Mouse (Mus musculus): ENCODE data around the gene Sfta2.

Sfta2 gene

GRCm38 (mm10) chr17:35601249-35601648, at the start of gene Sfta2:
Gene Sfta2 (plus strand): TSS chr17:35601549.
- no peak for DNase-seq (ENCODE audit: low read depth)

DNA sequence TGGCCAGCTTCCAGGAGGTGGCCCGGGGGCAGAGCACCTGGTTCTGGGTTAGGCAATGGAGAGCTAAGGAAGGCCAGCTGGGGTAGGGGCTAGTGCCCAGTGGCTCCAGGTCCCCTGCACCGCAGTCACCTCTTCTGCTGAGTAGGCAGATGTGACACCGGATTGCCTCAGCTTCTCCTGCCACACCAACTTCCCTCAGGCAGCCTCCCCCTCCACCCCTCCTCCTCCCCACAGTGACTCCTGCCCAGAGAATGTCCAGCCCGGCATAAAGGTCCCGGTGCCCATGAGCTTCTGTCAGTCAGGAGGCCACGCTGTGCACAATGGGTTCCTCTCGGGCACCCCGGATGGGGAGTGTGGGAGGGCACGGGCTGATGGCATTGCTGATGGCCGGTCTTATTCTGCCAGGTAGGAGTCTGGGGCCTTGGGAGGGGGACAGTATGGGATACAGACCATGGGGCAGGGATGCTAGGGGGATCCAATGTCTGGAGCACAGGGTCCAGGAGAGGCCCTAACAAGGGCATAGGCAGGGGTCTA, 49.4 kb upstream of the Sfta2 start, which contains the start of gene Cdsn:
TSS of gene Cdsn (plus strand) at position 248 of the 534 bp plus-strand sequence.
- no peak for DNase-seq (ENCODE audit: low read depth)

GRCm38 (mm10) chr17:35554321-35554720, 47.0 kb upstream of the Sfta2 start:
- no peak for DNase-seq (ENCODE audit: low read depth)

- DNase-seq (ENCODE audit: low read depth), result no peak
These were observed 46.5 kb upstream of the Sfta2 start for GRCm38 (mm10) chr17:35554761-35555397.

- DNase-seq (ENCODE audit: low read depth), result no peak
These were observed 45.1 kb upstream of the Sfta2 start for GRCm38 (mm10) chr17:35556186-35556765.

GRCm38 (mm10) chr17:35556812-35557211, 44.5 kb upstream of the Sfta2 start:
- DNase-seq (ENCODE audit: low read depth), result peak; percentile 25

- DNase-seq (ENCODE audit: low read depth), result no peak
These were observed 44.0 kb upstream of the Sfta2 start for GRCm38 (mm10) chr17:35557351-35557750.

DNA sequence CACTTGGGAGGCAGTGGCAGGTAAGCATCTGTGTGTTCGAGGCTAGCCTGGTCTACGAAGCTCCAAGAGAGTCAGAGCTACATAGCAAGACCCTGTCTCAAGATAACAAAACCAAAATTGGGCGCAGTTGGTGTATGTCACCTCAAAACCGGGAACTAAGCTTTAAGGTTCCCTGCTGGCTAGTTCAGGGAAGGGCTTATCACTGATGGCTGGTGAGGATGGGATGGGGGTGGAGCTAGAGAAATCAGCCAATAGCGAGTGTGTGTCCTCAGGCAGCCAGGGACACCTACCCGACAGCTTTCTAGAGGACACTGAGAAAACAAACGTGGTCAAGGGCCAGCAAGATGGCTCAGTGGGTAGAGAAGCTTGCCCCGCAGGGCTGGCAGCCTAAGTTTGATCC, 43.1 kb upstream of the Sfta2 start:
- no peak for DNase-seq (ENCODE audit: low read depth)

DNA sequence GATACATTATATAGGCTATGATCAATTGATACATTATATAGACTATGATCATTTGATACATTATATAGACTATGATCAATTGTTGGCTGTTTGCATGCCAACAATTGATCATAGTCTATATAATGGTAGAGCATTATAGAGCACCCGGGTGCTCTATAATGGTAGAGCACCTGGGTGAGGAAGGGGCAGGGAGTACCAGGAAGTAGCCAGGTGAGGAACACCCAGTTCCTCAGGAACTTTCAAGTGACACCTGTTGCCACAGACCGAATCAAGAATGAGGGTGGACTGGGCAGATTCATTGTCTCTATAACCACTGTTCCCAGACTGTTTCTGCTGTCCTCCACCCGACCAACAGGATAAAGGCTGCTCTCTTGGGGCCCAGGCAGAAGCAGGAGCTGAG, 34.2 kb upstream of the Sfta2 start, which contains the start of gene 2300002M23Rik:
TSS of gene 2300002M23Rik (plus strand) at position 301 of the 400 bp plus-strand sequence.
- no peak for DNase-seq (ENCODE audit: low read depth)

GRCm38 (mm10) chr17:35567767-35568166, 33.6 kb upstream of the Sfta2 start:
- no peak for DNase-seq (ENCODE audit: low read depth)

- DNase-seq (ENCODE audit: low read depth), result no peak
These were observed 32.0 kb upstream of the Sfta2 start for GRCm38 (mm10) chr17:35569091-35569944.

GRCm38 (mm10) chr17:35570836-35571235, 30.5 kb upstream of the Sfta2 start:
- no peak for DNase-seq (ENCODE audit: low read depth)

- no peak for DNase-seq (ENCODE audit: low read depth)
These were observed 29.9 kb upstream of the Sfta2 start for GRCm38 (mm10) chr17:35571477-35571876.

GRCm38 (mm10) chr17:35578211-35578610, 23.1 kb upstream of the Sfta2 start:
- DNase-seq (ENCODE audit: low read depth), result peak; percentile 89

DNA sequence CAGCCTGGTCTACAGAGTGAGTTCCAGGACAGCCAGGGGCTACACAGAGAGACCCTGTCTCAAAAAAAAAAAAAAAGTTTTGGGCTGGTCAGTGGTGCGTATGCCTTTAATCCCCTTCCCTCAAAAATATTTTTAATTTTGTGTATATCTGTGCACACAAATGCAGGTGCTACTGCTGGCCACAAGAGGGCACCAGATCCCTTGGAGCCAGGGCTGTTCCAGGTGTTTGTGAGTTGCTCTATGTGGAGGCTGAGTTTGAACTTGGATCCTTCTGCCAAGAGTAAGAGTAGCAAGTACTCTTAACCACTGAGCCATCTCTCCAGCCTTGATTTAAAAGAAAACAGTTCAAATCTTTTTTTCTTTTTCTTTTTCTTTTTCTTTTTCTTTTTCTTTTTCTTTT, 18.4 kb upstream of the Sfta2 start:
- no peak for DNase-seq (ENCODE audit: low read depth)

GRCm38 (mm10) chr17:35584330-35584937, 16.9 kb upstream of the Sfta2 start:
- DNase-seq (ENCODE audit: low read depth), result peak; percentile 40

GRCm38 (mm10) chr17:35587291-35587690, 14.1 kb upstream of the Sfta2 start:
- DNase-seq (ENCODE audit: low read depth), result no peak

DNA sequence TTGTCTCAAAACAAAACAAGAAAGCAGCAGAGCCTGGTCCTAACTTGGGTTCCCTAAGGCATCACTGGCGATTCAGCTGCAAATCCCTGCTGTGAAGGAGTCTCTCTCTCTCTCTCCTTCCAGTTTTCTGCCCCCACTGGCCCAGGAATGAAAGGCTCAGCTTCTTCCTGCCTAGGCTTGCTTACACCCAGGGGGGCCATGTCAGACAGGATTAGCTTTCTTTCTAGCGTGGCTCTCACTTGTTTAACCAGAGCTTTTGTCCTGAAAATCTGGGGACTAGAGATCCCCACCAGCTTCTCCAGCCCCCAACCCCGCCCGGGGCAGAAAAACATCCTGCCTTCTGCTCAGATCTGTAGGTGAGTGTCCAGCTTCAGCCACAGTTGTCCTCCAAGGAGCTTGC, 13.0 kb upstream of the Sfta2 start:
- DNase-seq (ENCODE audit: low read depth), result no peak

- peak; percentile 42 for DNase-seq (ENCODE audit: low read depth)
These were observed 10.7 kb upstream of the Sfta2 start for GRCm38 (mm10) chr17:35590410-35591218.

- DNase-seq (ENCODE audit: low read depth), result no peak
These were observed 10.2 kb upstream of the Sfta2 start for GRCm38 (mm10) chr17:35591219-35591578.

- DNase-seq (ENCODE audit: low read depth), result no peak
These were observed 9.6 kb upstream of the Sfta2 start for GRCm38 (mm10) chr17:35591731-35592130.

Measured in c-Kit-positive CD71-positive TER-119-negative erythroid progenitor cells, embryonic 14.5 days (primary cell).